Mouse (Mus musculus) bone marrow, adult 2 months (tissue): ENCODE results near the gene Dclk1. TPM values are rescaled to one million over a fixed set of nuclear protein-coding genes. Genes with fewer than 3 reads are reported as not detected.

Source experiments
- H3K27ac ChIP-seq: fragments of 200-500 bp; 2 replicates; pipeline ENCODE4 v1.5.1; 2012; ENCODE audit warnings: low read depth, mild to moderate bottlenecking, control low read depth, inconsistent platforms, low read length; ENCODE audit not compliant: control insufficient read depth, poor library complexity, insufficient read depth
- H3K4me1 ChIP-seq: fragments of 200-500 bp; 2 replicates; pipeline ENCODE4 v1.6.1; 2011; ENCODE audit warnings: low read length; ENCODE audit not compliant: control insufficient read depth, insufficient read depth
- H3K4me3 ChIP-seq: fragments of 200-500 bp; replicated peaks from 2 replicates; pipeline ENCODE3; 2011; ENCODE audit warnings: mild to moderate bottlenecking, low read depth, low read length, control low read depth; ENCODE audit not compliant: control insufficient read depth
- CTCF ChIP-seq: fragments of 200-500 bp; IDR thresholded peaks from 2 replicates; pipeline ENCODE4 v1.5.1; 2011; ENCODE audit warnings: low read length, control low read depth; ENCODE audit not compliant: control insufficient read depth, insufficient read depth
- POLR2A ChIP-seq: fragments of 200-500 bp; IDR thresholded peaks from 2 replicates; pipeline ENCODE4 v1.6.1; 2011; ENCODE audit warnings: low read depth, mild to moderate bottlenecking, control low read depth, low read length, borderline replicate concordance; ENCODE audit not compliant: control insufficient read depth
- WGBS: fragments of 180-500 bp; shearing (Covaris S2); methylation state at CpG from one replicate; pipeline ENCODE4 v1.1.7; 2018; 5-methylcytosine and 5-hydroxymethylcytosine counted together
- polyA plus RNA-seq: library from polyadenylated mRNA; stranded (reverse); fragments of >200 nt; gene quantifications from 2 replicates; pipeline ENCODE4 v1.2.4, GENCODE M21; 2011; ENCODE audit warnings: low replicate concordance; ENCODE audit not compliant: missing spikeins, insufficient read depth, insufficient read length

Gene Dclk1
- polyA plus RNA-seq, 1 experiment = 4.4 TPM

GRCm38 (mm10) chr3:55510198-55510597 lies 268.0 kb downstream of the Dclk1 start:
- 83% methylated on average over 7 of the region's 7 CpGs for WGBS
- TF ChIP-seq POLR2A = no peak
- TF ChIP-seq CTCF = no peak
- Histone ChIP-seq H3K27ac (no peak overlapping the region), H3K4me1 (no peaks in the 10 kb centered on the region), H3K4me3 (no peak overlapping the region)

- TF ChIP-seq CTCF (no peak), POLR2A (no peak)
- Histone ChIP-seq H3K4me1 (no peaks in the 10 kb centered on the region), H3K4me3 (no peak overlapping the region), H3K27ac (no peak overlapping the region)
- WGBS = 20% methylated on average over 6 of the region's 6 CpGs
These were observed 269.5 kb downstream of the Dclk1 start for GRCm38 (mm10) chr3:55511658-55512057.

GRCm38 (mm10) chr3:55515966-55516365 lies 273.8 kb downstream of the Dclk1 start:
- Histone ChIP-seq H3K4me3 (no peak overlapping the region), H3K27ac (no peak overlapping the region), H3K4me1 (no peaks in the 10 kb centered on the region)
- no peak for TF ChIP-seq POLR2A
- no peak for TF ChIP-seq CTCF
- WGBS = 81% methylated on average over 5 of the region's 5 CpGs

DNA sequence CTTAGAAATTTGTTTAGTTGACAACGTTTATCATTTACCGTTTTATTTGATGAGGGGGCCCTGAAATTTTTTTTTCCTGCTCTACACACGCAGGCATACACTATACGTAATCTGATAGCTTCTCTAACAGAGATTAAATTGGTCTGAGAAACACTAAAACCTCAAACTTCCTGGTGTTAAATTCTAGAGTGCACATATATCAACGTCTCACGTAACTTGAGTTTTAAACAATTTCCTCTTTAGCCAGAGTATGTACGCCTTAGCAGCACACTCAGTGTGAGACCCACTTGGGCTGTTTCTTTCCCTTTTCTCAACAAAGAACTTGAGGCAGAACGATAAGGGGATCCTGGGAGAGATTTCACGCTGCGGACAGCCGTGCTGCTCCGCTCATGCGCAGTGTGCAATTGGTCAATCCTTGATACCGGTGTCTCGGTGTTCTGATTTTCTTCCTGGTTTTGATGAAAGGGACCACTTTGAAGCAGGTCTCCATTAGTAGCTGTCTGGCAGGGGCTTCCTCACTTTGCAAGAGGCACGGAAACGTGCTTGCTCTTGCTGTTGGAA lies 275.4 kb downstream of the Dclk1 start:
- WGBS = 5% methylated on average over 17 of the region's 17 CpGs
- TF ChIP-seq CTCF (no peak), POLR2A (no peak)
- no peak overlapping the region for H3K4me3 ChIP-seq
- no peaks in the 10 kb centered on the region for H3K4me1 ChIP-seq
- no peak overlapping the region for H3K27ac ChIP-seq

DNA sequence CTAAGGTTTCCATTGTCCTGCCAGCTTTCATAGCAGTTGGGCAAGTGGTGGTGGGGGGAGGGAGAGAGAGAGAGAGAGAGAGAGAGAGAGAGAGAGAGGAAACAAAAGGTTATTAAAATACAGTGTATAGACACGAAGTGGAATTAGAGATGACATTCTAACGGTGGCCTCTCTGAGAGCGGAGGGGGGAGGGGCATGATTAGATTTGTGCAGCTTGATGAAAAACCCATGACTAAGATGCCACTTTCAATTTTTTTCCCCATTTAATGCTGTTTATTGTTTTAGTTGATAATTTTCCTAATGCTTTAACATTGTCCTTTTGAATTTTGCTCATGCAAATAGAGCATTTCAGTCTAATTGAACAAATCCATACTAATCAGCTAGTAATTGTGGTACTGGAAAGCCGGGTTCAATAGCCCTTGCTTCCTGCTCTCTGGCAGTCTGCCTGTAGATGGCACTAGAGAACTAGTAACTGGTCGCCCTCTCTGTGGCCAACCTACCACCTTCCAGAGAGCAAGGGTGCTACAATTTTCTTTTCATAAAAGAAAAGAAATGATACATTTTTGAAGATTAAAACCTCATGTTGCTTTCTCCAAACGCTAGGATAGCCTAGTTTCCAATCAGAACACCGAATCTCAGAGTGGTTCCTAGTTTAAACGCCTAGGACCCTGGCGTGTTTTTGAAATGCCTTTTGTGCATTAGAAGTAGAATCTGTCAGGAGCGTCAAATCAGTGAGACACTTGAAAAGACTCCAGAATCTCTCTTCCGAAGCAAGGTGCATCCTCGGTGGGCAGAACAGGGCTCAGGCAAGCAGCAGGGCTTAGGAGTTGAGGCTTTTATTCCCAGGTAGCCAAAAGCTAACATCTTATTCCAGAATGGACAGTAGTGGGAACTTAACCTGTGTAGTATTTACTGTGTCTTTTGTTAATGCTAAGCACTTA lies 278.3 kb downstream of the Dclk1 start:
- TF ChIP-seq CTCF (peak; percentile 59), POLR2A (no peak)
- no peak overlapping the region for H3K27ac ChIP-seq
- no peak overlapping the region for H3K4me3 ChIP-seq
- no peaks in the 10 kb centered on the region for H3K4me1 ChIP-seq
- 32% methylated on average over 12 of the region's 12 CpGs for WGBS

GRCm38 (mm10) chr3:55521776-55522175 lies 279.6 kb downstream of the Dclk1 start:
- H3K4me1 ChIP-seq = no peaks in the 10 kb centered on the region
- no peak overlapping the region for H3K27ac ChIP-seq
- WGBS = 82% methylated on average over 8 of the region's 8 CpGs
- TF ChIP-seq POLR2A = no peak
- TF ChIP-seq CTCF = no peak
- no peak overlapping the region for H3K4me3 ChIP-seq

DNA sequence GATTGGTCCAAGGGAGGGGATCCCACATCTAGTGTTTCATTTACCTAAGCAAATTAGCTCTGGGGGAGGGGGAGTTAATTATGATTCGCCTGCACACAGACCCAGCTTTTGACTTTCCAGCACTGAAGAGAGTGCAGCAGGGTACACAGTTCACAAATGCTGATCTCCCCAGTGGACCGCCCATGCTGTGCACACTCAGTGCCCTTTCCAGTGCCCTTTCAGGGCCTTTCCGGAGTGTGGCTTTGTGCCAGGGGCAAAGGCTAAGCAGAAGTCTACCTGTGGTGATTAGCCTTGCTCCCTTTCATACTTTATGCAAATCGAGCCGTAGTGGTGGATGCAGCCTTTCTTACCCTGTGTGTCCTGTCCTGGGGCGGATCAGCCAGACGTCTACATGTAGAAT lies 281.1 kb downstream of the Dclk1 start:
- no peak overlapping the region for H3K27ac ChIP-seq
- 82% methylated on average over 7 of the region's 7 CpGs for WGBS
- H3K4me1 ChIP-seq = no peaks in the 10 kb centered on the region
- no peak overlapping the region for H3K4me3 ChIP-seq
- no peak for TF ChIP-seq CTCF
- no peak for TF ChIP-seq POLR2A

- Histone ChIP-seq H3K4me1 (no peaks in the 10 kb centered on the region), H3K4me3 (no peak overlapping the region), H3K27ac (no peak overlapping the region)
- WGBS = 70% methylated on average over 16 of the region's 16 CpGs
- TF ChIP-seq POLR2A (no peak), CTCF (no peak)
These were observed 281.7 kb downstream of the Dclk1 start for GRCm38 (mm10) chr3:55523735-55524477.
